ENCODE assay signal across 8 mouse cellular contexts in genomic region chr8:10899581-10900155, GRCm38 (mm10).
DNase-seq lines count a peak whose midpoint lies in the region; ATAC-seq and TF ChIP-seq lines count a peak whose summit lies in the region.

No protein-coding gene starts in this region.

- H3K4me1 ChIP-seq in embryonic facial prominence, embryonic 13.5 days: peaks cover 21% of the 10 kb centered on the region
- H3K4me1 ChIP-seq in hindbrain, embryonic 13.5 days (replicated peaks): peaks cover 33% of the 10 kb centered on the region
- peaks cover 21% of the 10 kb centered on the region for H3K4me1 ChIP-seq in limb, embryonic 13.5 days
- peaks cover 34% of the 10 kb centered on the region for H3K4me1 ChIP-seq in midbrain, embryonic 12.5 days

- no peak overlapping the region for H3ac ChIP-seq in C2C12 (ENCODE audit: control insufficient read depth, insufficient read length, low read depth)

- H3K9ac ChIP-seq in embryonic facial prominence, embryonic 13.5 days: 0 out of 2 replicates have a peak overlapping the region, but pooled peaks have one; percentile 36
- 0 out of 2 replicates have a peak overlapping the region, but pooled peaks have one; percentile 39 for H3K9ac ChIP-seq in hindbrain, embryonic 13.5 days
- peak overlapping the region; percentile 19; the same call in 1 of the 2 replicates for H3K9ac ChIP-seq in limb, embryonic 13.5 days
- H3K9ac ChIP-seq in midbrain, embryonic 12.5 days (replicated peaks): no peak overlapping the region; the same call in 1 of the 2 replicates

- no peaks in the 10 kb centered on the region for H3K79me2 ChIP-seq in C2C12 (ENCODE audit: control insufficient read depth, insufficient read depth)

- no peaks in the 10 kb centered on the region for H3K36me3 ChIP-seq in C2C12 (ENCODE audit: control insufficient read depth, insufficient read depth)
- H3K36me3 ChIP-seq in embryonic facial prominence, embryonic 13.5 days: no peaks in the 10 kb centered on the region
- H3K36me3 ChIP-seq in hindbrain, embryonic 13.5 days: no peaks in the 10 kb centered on the region
- no peaks in the 10 kb centered on the region for H3K36me3 ChIP-seq in limb, embryonic 13.5 days
- no peaks in the 10 kb centered on the region for H3K36me3 ChIP-seq in midbrain, embryonic 12.5 days

- ATAC-seq in embryonic facial prominence, embryonic 13.5 days (ENCODE audit: insufficient number of reproducible peaks, insufficient read depth, low FRiP score, low TSS enrichment, low read depth): no peak
- 0 out of 2 replicates have a peak, but pooled peaks have one; percentile 6 for ATAC-seq in hindbrain, embryonic 13.5 days (ENCODE audit: low FRiP score)
- ATAC-seq in limb, embryonic 13.5 days (ENCODE audit: low FRiP score, low read depth): no peak
- ATAC-seq in midbrain, embryonic 12.5 days (ENCODE audit: low FRiP score, low read depth): no peak; the same call in 1 of the 2 replicates

- no peak overlapping the region for H3K27ac ChIP-seq in embryonic facial prominence, embryonic 13.5 days
- no peak overlapping the region for H3K27ac ChIP-seq in hindbrain, embryonic 13.5 days
- no peak overlapping the region for H3K27ac ChIP-seq in limb, embryonic 13.5 days
- no peak overlapping the region for H3K27ac ChIP-seq in midbrain, embryonic 12.5 days (replicated peaks)

- no peak for TF ChIP-seq CTCF in C2C12 (IDR thresholded peaks at IDR 0.05; ENCODE audit: control insufficient read depth, insufficient read depth, insufficient read length)

- H3K9me3 ChIP-seq in embryonic facial prominence, embryonic 13.5 days: no peaks in the 10 kb centered on the region
- no peaks in the 10 kb centered on the region for H3K9me3 ChIP-seq in hindbrain, embryonic 13.5 days
- H3K9me3 ChIP-seq in limb, embryonic 13.5 days: no peaks in the 10 kb centered on the region
- no peaks in the 10 kb centered on the region for H3K9me3 ChIP-seq in midbrain, embryonic 12.5 days

- WGBS in embryonic facial prominence, embryonic 13.5 days: 7% methylated on average over 17 of the region's 17 CpGs
- 7% methylated on average over 17 of the region's 17 CpGs for WGBS in hindbrain, embryonic 13.5 days
- WGBS in limb, embryonic 13.5 days: 5% methylated on average over 17 of the region's 17 CpGs
- 7% methylated on average over 17 of the region's 17 CpGs for WGBS in midbrain, embryonic 12.5 days

- H3K79me3 ChIP-seq in C2C12 (ENCODE audit: low read depth): no peaks in the 10 kb centered on the region

- peak overlapping the region; percentile 57 for H3K4me2 ChIP-seq in embryonic facial prominence, embryonic 13.5 days
- H3K4me2 ChIP-seq in hindbrain, embryonic 13.5 days: peak overlapping the region; percentile 50
- peak overlapping the region; percentile 59 for H3K4me2 ChIP-seq in limb, embryonic 13.5 days (replicated peaks)
- peak overlapping the region; percentile 43 for H3K4me2 ChIP-seq in midbrain, embryonic 12.5 days (replicated peaks)

- H3K4me3 ChIP-seq in C2C12 (ENCODE audit: insufficient read depth, poor library complexity, severe bottlenecking): no peak overlapping the region
- H3K4me3 ChIP-seq in embryonic facial prominence, embryonic 13.5 days: peak overlapping the region; percentile 25
- peak overlapping the region; percentile 20 for H3K4me3 ChIP-seq in hindbrain, embryonic 13.5 days
- H3K4me3 ChIP-seq in limb, embryonic 13.5 days: peak overlapping the region; percentile 22
- peak overlapping the region; percentile 7; the same call in 1 of the 2 replicates for H3K4me3 ChIP-seq in midbrain, embryonic 12.5 days

- peak; percentile 44 for DNase-seq in adrenal gland, adult 8-10 months
- DNase-seq in thymus, adult 18-20 months: no peak
- no peak for DNase-seq in frontal cortex, postnatal 25 days (ENCODE audit: low spot score in 2 of 2)

- no peaks in the 10 kb centered on the region for H3K27me3 ChIP-seq in C2C12 (ENCODE audit: control insufficient read depth, insufficient read depth, insufficient read length)
- no peaks in the 10 kb centered on the region for H3K27me3 ChIP-seq in embryonic facial prominence, embryonic 13.5 days
- 0 out of 2 replicates have a peak, but pooled peaks cover 16% of the 10 kb centered on the region for H3K27me3 ChIP-seq in hindbrain, embryonic 13.5 days
- no peaks in the 10 kb centered on the region; the same call in 1 of the 2 replicates for H3K27me3 ChIP-seq in limb, embryonic 13.5 days
- H3K27me3 ChIP-seq in midbrain, embryonic 12.5 days: peaks cover 11% of the 10 kb centered on the region

TF ChIP-seq in C2C12, 6 proteins besides CTCF, POLR2A, EP300 and RAD21:
- no peak for TF ChIP-seq USF1 (IDR thresholded peaks at IDR 0.05; ENCODE audit: low read depth)
- TF ChIP-seq MAX (IDR thresholded peaks at IDR 0.05): no peak
- TF ChIP-seq CEBPB (IDR thresholded peaks at IDR 0.05; ENCODE audit: low read depth): peak; percentile 81
- TF ChIP-seq MYOD1 (IDR thresholded peaks at IDR 0.05; ENCODE audit: control insufficient read depth, insufficient read length, low read depth): no peak
- no peak for TF ChIP-seq FOSL1 (IDR thresholded peaks at IDR 0.05; ENCODE audit: insufficient read depth, low read length, poor library complexity, severe bottlenecking)
- TF ChIP-seq MYOG (IDR thresholded peaks at IDR 0.05; ENCODE audit: control insufficient read depth, extremely low read depth, insufficient read length): no peak
